Mouse (Mus musculus): ENCODE measurements at regions not wholly inside any gene's neighbourhood (a gene's known extent, or its start where the extent isn't known, plus 50 kb on each side); places are given as distances from the start of the nearest gene placed in this dataset.
"Not testable (repeated sequence)": the region's sequence is repeated elsewhere in the genome, so short reads cannot be mapped to it uniquely, and the experiment has no call there.

DNA sequence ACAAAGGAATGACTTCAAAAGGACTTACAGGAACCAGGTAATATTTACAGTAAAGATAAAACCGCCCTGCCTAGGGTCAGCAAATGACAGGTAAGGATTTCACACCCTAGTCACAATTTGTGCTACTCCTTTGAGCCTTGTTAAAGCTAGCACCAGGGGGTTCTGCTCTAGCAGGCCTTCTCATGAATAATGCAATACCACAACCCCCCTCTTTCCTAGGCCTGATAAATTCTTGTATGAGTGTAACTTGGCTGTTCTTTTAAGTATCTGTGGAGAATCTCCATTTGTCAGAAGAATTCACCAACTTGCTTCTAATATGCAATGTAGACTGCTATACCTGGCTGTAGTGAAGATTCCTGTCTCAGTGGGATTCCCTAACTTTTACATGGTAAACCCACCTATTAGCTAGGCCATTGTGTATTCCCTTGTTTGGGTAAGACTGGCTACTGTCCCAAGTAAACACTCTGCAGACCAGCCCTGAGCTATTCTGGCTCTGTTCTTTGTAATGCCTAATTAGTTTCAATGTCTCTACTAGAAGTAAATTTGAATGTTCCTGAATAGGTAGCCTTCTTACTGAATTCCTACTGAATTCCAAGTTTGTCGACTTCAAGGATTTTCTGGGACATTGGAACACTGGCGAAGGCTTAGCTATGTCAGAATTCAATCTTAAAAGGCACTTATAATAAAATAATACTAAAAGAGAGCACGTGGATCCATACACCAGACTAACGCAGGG, 543.4 kb upstream of the Rgmb start:
- H3K4me3 ChIP-seq; ATAC-seq (ENCODE audit: low read depth); H3K9ac ChIP-seq; H3K27ac ChIP-seq (replicated peaks); H3K27me3 ChIP-seq; H3K9me3 ChIP-seq; H3K4me1 ChIP-seq (replicated peaks); H3K36me3 ChIP-seq; H3K4me2 ChIP-seq: not testable (repeated sequence)
- 79% methylated on average over 5 of the region's 5 CpGs for WGBS

GRCm38 (mm10) chr17:16372976-16373375, 542.1 kb upstream of the Rgmb start:
- no peak overlapping the region for H3K4me3 ChIP-seq
- H3K27ac ChIP-seq (replicated peaks): no peak overlapping the region
- no peaks in the 10 kb centered on the region for H3K4me1 ChIP-seq (replicated peaks)
- ATAC-seq (ENCODE audit: low read depth): no peak
- no peak overlapping the region for H3K9ac ChIP-seq
- no peaks in the 10 kb centered on the region for H3K36me3 ChIP-seq
- H3K4me2 ChIP-seq: no peak overlapping the region
- 84% methylated on average over 1 of the region's 1 CpGs for WGBS
- H3K27me3 ChIP-seq: no peaks in the 10 kb centered on the region
- no peaks in the 10 kb centered on the region for H3K9me3 ChIP-seq

GRCm38 (mm10) chr17:16344061-16344460, 513.2 kb upstream of the Rgmb start:
- no peak overlapping the region for H3K4me2 ChIP-seq
- H3K9ac ChIP-seq: no peak overlapping the region
- WGBS: 77% methylated on average over 2 of the region's 2 CpGs
- H3K4me3 ChIP-seq: no peak overlapping the region
- H3K36me3 ChIP-seq: no peaks in the 10 kb centered on the region
- H3K9me3 ChIP-seq: no peaks in the 10 kb centered on the region
- ATAC-seq (ENCODE audit: low read depth): no peak
- H3K4me1 ChIP-seq (replicated peaks): no peaks in the 10 kb centered on the region
- H3K27me3 ChIP-seq: no peaks in the 10 kb centered on the region
- no peak overlapping the region; the same call in 1 of the 2 replicates for H3K27ac ChIP-seq (replicated peaks)

DNA sequence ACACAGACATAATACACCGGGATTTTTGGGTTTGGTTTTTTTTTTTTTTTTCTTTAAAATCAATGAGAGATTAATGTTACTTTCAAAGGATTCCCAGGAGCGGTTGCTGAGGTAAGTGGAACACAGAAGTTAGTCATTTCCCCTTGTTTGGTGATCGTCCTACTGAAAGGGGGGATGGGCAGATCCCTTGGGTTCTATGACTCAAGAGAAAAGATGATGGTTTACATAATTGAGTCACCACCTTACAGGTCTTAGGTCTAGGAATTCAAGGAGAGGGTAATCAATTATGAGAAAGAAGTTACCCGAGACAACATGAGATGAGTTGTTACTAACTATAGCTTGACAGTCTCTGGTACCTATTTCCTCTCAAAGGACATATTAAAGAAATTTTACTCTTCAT, 511.9 kb upstream of the Rgmb start:
- Histone ChIP-seq H3K9me3 (no peaks in the 10 kb centered on the region), H3K9ac (no peak overlapping the region), H3K27ac (replicated peaks) (no peak overlapping the region), H3K36me3 (no peaks in the 10 kb centered on the region), H3K27me3 (no peaks in the 10 kb centered on the region), H3K4me2 (no peak overlapping the region), H3K4me1 (replicated peaks) (no peaks in the 10 kb centered on the region), H3K4me3 (no peak overlapping the region)
- ATAC-seq (ENCODE audit: low read depth): no peak
- WGBS: 77% methylated on average over 4 of the region's 4 CpGs

DNA sequence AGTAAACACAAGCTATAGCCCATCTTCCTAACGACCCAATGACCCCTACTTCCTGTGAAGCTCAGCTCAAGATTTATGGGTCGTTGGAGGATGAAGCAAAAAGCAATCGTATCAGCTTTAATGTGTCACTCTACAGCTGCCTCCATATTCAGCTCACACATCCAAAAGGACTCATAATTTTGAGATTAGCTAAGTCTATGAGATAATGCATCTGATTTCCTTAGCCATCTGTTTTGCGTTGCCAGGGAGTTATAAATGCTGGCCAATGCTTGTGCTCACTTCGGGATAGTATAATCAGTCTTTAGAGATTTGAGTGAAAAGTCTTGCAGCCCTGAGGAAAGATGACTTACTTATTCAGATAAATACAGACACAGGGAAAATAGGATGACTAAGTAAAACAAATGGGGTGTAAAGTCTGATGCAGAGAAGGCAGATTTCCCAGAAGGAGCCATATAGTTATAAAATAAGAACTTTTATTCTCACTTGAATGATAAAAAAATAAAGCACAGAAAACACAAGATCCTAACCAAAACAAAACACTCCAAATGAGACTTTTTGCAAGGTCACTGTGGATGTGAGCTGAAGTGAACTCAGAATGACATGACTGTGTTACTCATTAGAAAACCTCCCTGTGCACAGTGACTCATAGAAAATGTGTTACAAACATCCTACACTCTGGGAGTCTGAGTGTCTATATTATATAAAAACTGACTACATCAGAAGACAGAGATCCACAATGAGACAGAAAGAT, 509.1 kb upstream of the Rgmb start:
- WGBS: 37% methylated on average over 5 of the region's 5 CpGs
- H3K27ac ChIP-seq (replicated peaks): no peak overlapping the region
- H3K9ac ChIP-seq: no peak overlapping the region
- H3K4me3 ChIP-seq: no peak overlapping the region
- H3K4me2 ChIP-seq: no peak overlapping the region
- H3K36me3 ChIP-seq: no peaks in the 10 kb centered on the region
- no peaks in the 10 kb centered on the region for H3K4me1 ChIP-seq (replicated peaks)
- ATAC-seq (ENCODE audit: low read depth): no peak
- no peaks in the 10 kb centered on the region for H3K27me3 ChIP-seq
- H3K9me3 ChIP-seq: no peaks in the 10 kb centered on the region

- H3K4me1 ChIP-seq (replicated peaks): no peaks in the 10 kb centered on the region
- ATAC-seq (ENCODE audit: low read depth): peak; percentile 32; the same call in 1 of the 2 replicates
- no peaks in the 10 kb centered on the region for H3K27me3 ChIP-seq
- 66% methylated on average over 3 of the region's 3 CpGs for WGBS
- H3K36me3 ChIP-seq: no peaks in the 10 kb centered on the region
- H3K4me2 ChIP-seq: no peak overlapping the region
- H3K9me3 ChIP-seq: no peaks in the 10 kb centered on the region
- H3K27ac ChIP-seq (replicated peaks): no peak overlapping the region
- H3K9ac ChIP-seq: no peak overlapping the region
- H3K4me3 ChIP-seq: no peak overlapping the region
These were observed 481.1 kb upstream of the Rgmb start for GRCm38 (mm10) chr17:16311914-16312313.

DNA sequence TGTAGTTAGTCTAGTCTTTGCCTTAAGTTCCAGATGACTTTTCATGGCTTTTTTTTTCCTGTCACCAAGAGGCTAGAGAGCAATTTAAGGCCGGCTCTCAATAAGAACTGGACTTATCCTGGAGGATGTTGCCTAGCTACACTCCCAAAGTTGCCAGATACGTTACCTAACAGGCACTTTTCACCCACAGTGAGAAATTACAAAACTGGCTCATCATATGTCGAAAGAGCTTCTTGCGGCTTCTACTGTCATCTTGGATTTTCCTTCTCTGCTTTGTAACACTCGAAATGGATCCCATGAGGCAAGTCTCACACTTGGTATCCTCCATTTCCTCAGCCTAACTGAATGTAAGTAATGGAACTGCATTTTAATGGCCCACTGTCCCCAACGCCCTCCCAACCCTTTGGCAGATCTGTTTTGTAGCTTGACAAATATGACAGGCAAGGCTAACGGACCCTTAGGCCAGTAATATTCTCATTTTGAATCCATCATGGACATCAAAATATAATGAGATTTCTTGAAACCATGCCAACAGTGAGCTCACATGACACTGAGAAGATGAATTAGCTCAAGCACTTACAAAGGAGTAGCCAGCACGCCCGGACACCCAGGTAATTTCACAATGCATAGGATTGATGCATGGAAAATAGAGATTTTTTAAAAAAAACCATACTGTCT, 480.5 kb upstream of the Rgmb start:
- Histone ChIP-seq H3K4me2 (no peak overlapping the region), H3K36me3 (no peaks in the 10 kb centered on the region), H3K27me3 (no peaks in the 10 kb centered on the region), H3K4me3 (no peak overlapping the region), H3K9me3 (no peaks in the 10 kb centered on the region), H3K9ac (no peak overlapping the region), H3K27ac (replicated peaks) (no peak overlapping the region), H3K4me1 (replicated peaks) (no peaks in the 10 kb centered on the region)
- ATAC-seq (ENCODE audit: low read depth): peak; percentile 43; the same call in 1 of the 2 replicates
- WGBS: 70% methylated on average over 9 of the region's 9 CpGs

DNA sequence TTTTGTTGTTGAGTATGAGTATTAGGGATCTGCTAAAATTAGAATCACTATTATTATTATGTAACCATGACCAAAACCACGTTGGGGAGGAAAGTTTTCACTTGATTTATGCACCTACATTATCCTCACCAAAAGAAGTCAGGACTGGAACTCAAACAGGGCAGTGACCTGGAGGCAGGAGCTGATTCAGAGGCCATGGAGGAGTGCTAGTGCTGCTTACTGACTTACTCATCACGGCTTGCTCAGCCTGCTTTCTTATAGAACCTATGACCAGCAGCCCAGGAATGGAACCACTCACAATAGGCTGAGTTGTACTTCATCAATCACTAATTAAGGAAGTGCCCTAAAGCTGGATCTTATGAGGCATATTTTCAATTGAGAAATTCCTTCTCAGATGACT, 470.9 kb upstream of the Rgmb start:
- no peak overlapping the region for H3K27ac ChIP-seq (replicated peaks)
- no peaks in the 10 kb centered on the region for H3K4me1 ChIP-seq (replicated peaks)
- H3K4me2 ChIP-seq: no peak overlapping the region
- ATAC-seq (ENCODE audit: low read depth): no peak
- 57% methylated on average over 2 of the region's 2 CpGs for WGBS
- H3K36me3 ChIP-seq: no peaks in the 10 kb centered on the region
- H3K27me3 ChIP-seq: no peaks in the 10 kb centered on the region
- no peak overlapping the region for H3K4me3 ChIP-seq
- H3K9me3 ChIP-seq: no peaks in the 10 kb centered on the region
- no peak overlapping the region for H3K9ac ChIP-seq

DNA sequence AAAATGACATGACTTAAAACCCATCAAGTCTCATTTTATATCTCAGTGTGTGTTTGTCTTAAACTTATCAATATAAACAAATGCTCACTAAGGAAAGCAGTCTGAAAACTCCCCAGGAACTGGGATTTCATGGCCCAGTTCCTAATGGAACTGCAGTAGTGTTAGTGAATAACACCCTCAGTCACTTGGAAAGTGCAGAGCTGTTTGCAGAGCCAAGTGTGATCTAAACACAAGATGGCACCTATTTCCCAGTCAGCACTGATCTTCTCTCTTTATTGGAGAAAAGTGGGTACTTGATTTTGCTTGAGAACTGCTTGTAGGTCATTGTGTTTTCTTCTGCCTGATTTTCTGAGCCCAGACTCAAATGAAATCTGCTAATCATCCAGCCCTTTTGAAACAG, 467.7 kb upstream of the Rgmb start:
- no peaks in the 10 kb centered on the region for H3K9me3 ChIP-seq
- no peaks in the 10 kb centered on the region for H3K27me3 ChIP-seq
- no peaks in the 10 kb centered on the region for H3K4me1 ChIP-seq (replicated peaks)
- no peak overlapping the region for H3K27ac ChIP-seq (replicated peaks)
- no peak for ATAC-seq (ENCODE audit: low read depth)
- no peak overlapping the region for H3K9ac ChIP-seq
- H3K36me3 ChIP-seq: no peaks in the 10 kb centered on the region
- H3K4me3 ChIP-seq: no peak overlapping the region
- no peak overlapping the region for H3K4me2 ChIP-seq

All from neural tube, embryonic 13.5 days (tissue).